Mouse (Mus musculus) heart, postnatal 0 days (tissue): ENCODE results near the gene Taf1b. TPM values are rescaled to one million over a fixed set of nuclear protein-coding genes. Genes with fewer than 3 reads are reported as not detected.
"Not testable (repeated sequence)": the region's sequence is repeated elsewhere in the genome, so short reads cannot be mapped to it uniquely, and the experiment has no call there.

ENCODE experiments used
- ATAC-seq: fragments of 200-750 bp; cut with Nextera tagmentation; 2 replicates; pipeline ENCODE4 v1.8.0; 2017; ENCODE audit warnings: low read depth, moderate number of reproducible peaks, moderate library complexity; ENCODE audit not compliant: insufficient read depth
- DNase-seq: peaks from one replicate; pipeline ENCODE4 v3.0.0-alpha.2; 2016; ENCODE audit warnings: low spot score
- H3K27ac ChIP-seq: fragments of 300-500 bp; sonication (generic); 2 replicates; pipeline ENCODE4 v1.5.1; 2014; ENCODE audit warnings: low read depth, mild to moderate bottlenecking
- H3K27me3 ChIP-seq: fragments of 300-500 bp; sonication (generic); 2 replicates; pipeline ENCODE4 v1.6.1; 2014; ENCODE audit warnings: low read length, mixed read lengths; ENCODE audit not compliant: control insufficient read depth, insufficient read depth
- H3K36me3 ChIP-seq: fragments of 300-500 bp; sonication (generic); replicated peaks from 2 replicates; pipeline ENCODE4 v1.6.1; 2014; ENCODE audit warnings: low read length, mixed read lengths; ENCODE audit not compliant: control insufficient read depth, insufficient read depth
- H3K4me1 ChIP-seq: fragments of 300-500 bp; sonication (generic); 2 replicates; pipeline ENCODE4 v1.6.1; 2014; ENCODE audit warnings: antibody characterized with exemption; ENCODE audit not compliant: control insufficient read depth, insufficient read depth
- H3K4me2 ChIP-seq: fragments of 300-500 bp; sonication (generic); 2 replicates; pipeline ENCODE4 v1.6.1; 2014; ENCODE audit warnings: low read depth, mild to moderate bottlenecking, low read length, moderate library complexity
- H3K4me3 ChIP-seq: fragments of 300-500 bp; sonication (generic); 2 replicates; pipeline ENCODE4 v1.5.1; 2014; ENCODE audit warnings: low read depth, low read length
- H3K9ac ChIP-seq: fragments of 300-500 bp; sonication (generic); replicated peaks from 2 replicates; pipeline ENCODE4 v1.6.1; 2014; ENCODE audit warnings: low read depth, low read length, mixed read lengths
- H3K9me3 ChIP-seq: fragments of 300-500 bp; sonication (generic); replicated peaks from 2 replicates; pipeline ENCODE4 v1.6.1; 2016; ENCODE audit warnings: low read length; ENCODE audit not compliant: control insufficient read depth
- CTCF ChIP-seq: IDR thresholded peaks from 2 replicates; pipeline ENCODE4 v1.5.1; 2016; ENCODE audit warnings: antibody characterized with exemption, control low read depth, low read depth
- EP300 ChIP-seq: IDR thresholded peaks from 2 replicates; pipeline ENCODE4 v1.6.1; 2016; ENCODE audit warnings: antibody characterized with exemption, low read depth
- WGBS: fragments of 180-500 bp; shearing (Covaris S2); extraction: QIAGEN DNeasy Blood & Tissue Kit; methylation state at CpG from one replicate; pipeline ENCODE4 v1.1.7; 2014; 5-methylcytosine and 5-hydroxymethylcytosine counted together
- polyA plus RNA-seq: library from polyadenylated mRNA; unstranded; fragments of >200 nt; fragmentation: Nextera tagmentation; extraction: Ambion mirVana; gene quantifications from 2 replicates; pipeline ENCODE4 v1.2.1, GENCODE M21; 2015
- total RNA-seq: library from RNA; depleted of rRNA; stranded (reverse); fragments of >200 nt; gene quantifications from 2 replicates; pipeline ENCODE4 v1.2.3, GENCODE M21; 2014; ENCODE audit warnings: low replicate concordance; rRNA removed

The Taf1b gene
- 5.6 and 9.6 TPM in 2 replicates for total RNA-seq
- 15.8 TPM in 2 replicates for polyA plus RNA-seq

DNA sequence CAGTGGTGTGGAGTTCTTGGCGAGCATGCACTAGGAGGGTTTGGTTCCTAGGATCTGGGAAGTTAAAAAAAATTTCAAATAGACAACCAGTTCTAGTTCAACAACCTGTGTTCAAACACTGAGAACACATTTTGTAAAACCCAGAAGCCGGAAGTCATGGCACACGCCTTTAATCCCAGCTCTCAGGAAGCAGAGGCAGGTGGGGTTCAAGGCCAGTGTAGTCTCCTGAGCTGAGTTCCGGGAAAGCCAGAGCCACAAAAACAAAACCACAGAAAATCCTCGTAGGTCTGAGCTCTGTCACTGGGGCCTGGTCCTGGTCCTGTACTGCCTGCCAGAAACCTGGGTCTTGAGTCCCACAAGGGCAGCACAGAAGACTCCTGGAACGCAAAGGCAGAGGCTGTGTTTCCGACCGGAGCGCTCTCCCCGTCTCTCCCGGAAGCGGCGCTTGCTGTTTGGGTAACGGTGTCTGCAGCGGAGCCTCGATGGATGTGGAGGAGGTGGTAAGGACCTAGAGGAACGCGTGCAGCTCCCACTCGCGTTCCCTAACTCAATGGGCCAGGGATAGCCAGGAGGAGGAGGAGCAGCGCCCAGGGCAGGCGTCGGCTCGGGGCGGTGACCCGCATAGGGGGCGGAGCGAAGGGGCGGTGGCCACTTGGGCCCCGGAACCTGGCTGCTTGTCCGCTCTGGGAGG lies at the start of gene Taf1b:
Gene Taf1b (plus strand): TSS at position 210 of the 691 bp plus-strand sequence.
- Histone ChIP-seq H3K4me2 (peak within 1 kb of the TSS; percentile 65), H3K9me3 (no peaks in the 10 kb centered on the region), H3K4me1 (peaks cover 4% of the 10 kb centered on the region; the same call in 1 of the 2 replicates), H3K27ac (peak within 1 kb of the TSS; percentile 63), H3K9ac (peak within 1 kb of the TSS; percentile 66), H3K27me3 (no peaks in the 10 kb centered on the region), H3K4me3 (peak within 1 kb of the TSS; percentile 83), H3K36me3 (no peaks in the 10 kb centered on the region)
- TF ChIP-seq CTCF: no peak
- TF ChIP-seq EP300: no peak
- DNase-seq (peak; percentile 71), ATAC-seq (peak; percentile 87)
- WGBS: 6% methylated on average over 31 of the region's 31 CpGs

DNA sequence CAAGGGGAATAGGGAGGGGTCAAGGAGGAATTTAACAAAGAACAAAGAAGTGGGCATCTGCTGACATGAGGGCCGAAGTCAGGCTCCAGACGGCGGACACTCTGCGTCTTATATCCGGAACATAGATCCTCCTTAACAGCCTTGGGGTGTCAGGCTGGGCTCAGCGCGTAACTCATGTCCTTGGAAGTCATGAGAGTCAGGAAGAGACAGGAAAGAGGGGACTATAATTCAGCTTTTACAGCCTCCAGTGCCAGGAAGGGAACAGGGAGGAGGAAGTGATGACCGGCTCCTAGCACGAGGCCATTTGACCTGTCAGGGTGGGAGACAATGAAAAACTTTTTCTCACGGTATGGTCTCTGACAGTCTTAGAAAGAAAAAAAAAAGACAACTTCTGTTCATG lies 37.8 kb upstream of the Taf1b start:
- H3K27me3 ChIP-seq: no peaks in the 10 kb centered on the region
- H3K4me2 ChIP-seq: no peak overlapping the region
- H3K9ac ChIP-seq: no peak overlapping the region
- H3K4me3 ChIP-seq: no peak overlapping the region
- TF ChIP-seq EP300: no peak
- TF ChIP-seq CTCF: no peak
- no peaks in the 10 kb centered on the region for H3K9me3 ChIP-seq
- WGBS: 84% methylated on average over 10 of the region's 10 CpGs
- H3K36me3 ChIP-seq: no peaks in the 10 kb centered on the region
- H3K4me1 ChIP-seq: no peaks in the 10 kb centered on the region
- H3K27ac ChIP-seq: no peak overlapping the region
- no peak for ATAC-seq
- DNase-seq: no peak

DNA sequence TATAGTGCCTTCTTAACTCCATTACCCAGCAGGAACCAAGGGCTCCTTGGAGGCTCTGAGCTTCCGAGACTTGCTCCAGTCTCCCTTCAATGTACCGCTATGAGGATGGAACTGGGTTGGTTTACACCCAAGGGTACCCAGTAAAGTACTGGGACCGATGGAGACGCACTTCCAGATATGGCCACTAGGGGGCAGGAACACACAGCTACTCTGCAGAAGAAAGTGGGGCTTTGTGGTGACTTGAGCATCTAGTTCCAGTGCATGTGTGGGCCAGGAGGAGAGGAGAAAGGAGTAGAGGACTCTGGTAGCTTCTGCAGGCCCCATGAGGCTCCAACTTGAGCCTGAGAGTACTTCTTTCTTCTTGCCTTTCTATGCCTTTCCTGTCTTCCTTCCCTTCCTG lies 36.0 kb upstream of the Taf1b start:
- not testable (repeated sequence) for H3K27ac ChIP-seq, H3K9me3 ChIP-seq, H3K9ac ChIP-seq, ATAC-seq, H3K4me1 ChIP-seq, H3K4me2 ChIP-seq, H3K27me3 ChIP-seq, DNase-seq, H3K4me3 ChIP-seq, H3K36me3 ChIP-seq
- WGBS: 25% methylated on average over 4 of the region's 4 CpGs
- TF ChIP-seq CTCF: peak; percentile 53

DNA sequence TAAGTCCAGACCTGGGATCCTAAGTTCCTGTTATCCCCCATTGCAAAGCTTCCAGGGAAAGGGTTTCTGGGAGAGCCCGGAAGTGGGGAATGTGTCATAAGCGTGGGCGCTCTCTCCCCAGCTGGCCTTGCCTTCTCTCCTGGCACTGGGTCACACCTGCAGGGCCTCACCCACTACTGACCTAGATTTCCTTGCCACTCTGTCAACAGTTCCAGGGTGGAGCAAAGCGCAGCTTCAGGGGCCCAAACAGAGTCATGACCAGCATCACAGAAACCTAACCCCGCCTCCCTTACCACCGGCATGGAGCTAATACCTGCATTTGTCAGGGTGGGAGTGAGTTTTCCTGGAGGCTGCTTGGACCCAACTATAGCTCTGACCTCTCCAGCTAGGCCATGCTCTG lies 34.7 kb upstream of the Taf1b start:
- not testable (repeated sequence) for ATAC-seq, DNase-seq, H3K27ac ChIP-seq, H3K9me3 ChIP-seq, H3K4me1 ChIP-seq, H3K36me3 ChIP-seq, H3K27me3 ChIP-seq, H3K4me2 ChIP-seq, H3K4me3 ChIP-seq, H3K9ac ChIP-seq
- 76% methylated on average over 6 of the region's 6 CpGs for WGBS

DNA sequence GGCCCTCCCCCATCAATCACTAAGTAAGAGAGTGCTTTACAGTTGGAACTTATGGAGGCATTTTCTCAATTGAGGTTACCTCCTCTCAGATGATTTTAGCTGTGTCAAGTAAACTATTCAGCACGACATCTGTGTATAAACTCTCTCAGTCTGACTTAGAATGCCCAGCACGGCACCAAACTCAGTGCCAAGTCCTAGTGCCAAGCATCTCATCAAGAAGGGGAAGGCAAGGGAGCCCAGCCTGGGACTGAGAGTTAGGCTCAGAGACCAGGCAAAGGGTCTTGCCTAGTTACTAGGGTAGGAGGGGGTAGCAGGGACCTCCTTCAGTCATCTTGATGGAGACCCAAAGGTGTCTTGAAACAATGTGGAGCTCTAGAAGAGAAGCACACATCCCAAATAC lies 29.2 kb upstream of the Taf1b start:
- Histone ChIP-seq H3K36me3 (no peaks in the 10 kb centered on the region), H3K27me3 (no peaks in the 10 kb centered on the region), H3K9ac (no peak overlapping the region), H3K4me3 (no peak overlapping the region), H3K4me2 (no peak overlapping the region), H3K4me1 (no peaks in the 10 kb centered on the region), H3K9me3 (no peaks in the 10 kb centered on the region), H3K27ac (no peak overlapping the region)
- no peak for TF ChIP-seq CTCF
- no peak for TF ChIP-seq EP300
- DNase-seq (no peak), ATAC-seq (no peak)
- WGBS: 58% methylated on average over 2 of the region's 2 CpGs

DNA sequence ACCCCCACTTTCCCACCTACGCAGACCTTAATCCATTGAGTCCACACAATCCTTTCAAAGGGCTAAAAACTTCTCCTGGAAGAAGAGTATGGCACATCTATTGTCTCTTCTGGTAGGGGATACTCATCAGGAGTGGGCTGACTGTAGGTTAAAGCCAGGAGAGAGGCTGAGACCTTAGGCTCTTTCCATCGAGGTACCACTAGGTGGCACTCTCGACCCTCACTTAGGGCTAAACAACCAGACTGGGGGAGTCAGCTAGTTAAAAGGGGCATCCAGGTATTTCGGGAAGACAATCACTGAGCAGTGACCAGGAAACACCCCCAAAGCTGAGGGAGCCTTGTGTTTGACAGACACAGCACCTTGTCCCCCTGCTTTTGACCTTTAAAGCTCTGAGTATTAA lies 27.2 kb upstream of the Taf1b start:
- WGBS: 12% methylated on average over 4 of the region's 4 CpGs
- Histone ChIP-seq H3K4me1 (no peaks in the 10 kb centered on the region), H3K4me2 (no peak overlapping the region), H3K27me3 (no peaks in the 10 kb centered on the region), H3K4me3 (no peak overlapping the region), H3K9ac (no peak overlapping the region), H3K36me3 (no peaks in the 10 kb centered on the region), H3K9me3 (no peaks in the 10 kb centered on the region), H3K27ac (no peak overlapping the region)
- peak; percentile 86 for TF ChIP-seq CTCF
- TF ChIP-seq EP300: no peak
- DNase-seq (peak; percentile 56), ATAC-seq (no peak)
